Mouse (Mus musculus) heart, postnatal 0 days (tissue): ENCODE data around the gene Cc2d2b.

Experiments used
- CTCF ChIP-seq: IDR thresholded peaks from 2 replicates; pipeline ENCODE4 v1.5.1; 2016; ENCODE audit warnings: antibody characterized with exemption, control low read depth, low read depth
- EP300 ChIP-seq: IDR thresholded peaks from 2 replicates; pipeline ENCODE4 v1.6.1; 2016; ENCODE audit warnings: antibody characterized with exemption, low read depth

DNA sequence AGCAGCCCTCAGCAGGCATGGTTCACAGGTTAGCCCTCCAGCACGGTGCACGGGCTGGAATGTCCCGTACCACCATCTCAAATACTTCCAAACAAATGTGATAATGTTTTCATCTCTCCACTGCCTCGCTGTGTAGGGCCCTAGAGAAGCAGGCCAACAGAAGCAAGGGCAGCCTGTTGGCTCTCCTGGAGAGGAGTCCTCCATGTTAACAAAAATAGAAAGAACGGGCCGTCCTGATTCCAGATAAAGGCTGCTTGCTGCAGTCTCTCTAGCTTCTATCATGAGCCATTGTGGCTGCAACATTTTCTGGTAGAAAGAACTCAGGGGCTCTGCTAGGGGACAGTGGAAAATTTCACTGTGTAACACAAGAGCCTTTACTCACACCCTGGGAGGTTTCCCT is 31.6 kb upstream of the Cc2d2b start:
- no peak for TF ChIP-seq EP300
- TF ChIP-seq CTCF, result no peak
